Mouse (Mus musculus) lung, adult 2 months (tissue): Measurements from ENCODE around the gene Hfe2.

Experiments used
- CTCF ChIP-seq: fragments of 200-500 bp; IDR thresholded peaks from 2 replicates; pipeline ENCODE4 v1.5.1; 2011; ENCODE audit warnings: mild to moderate bottlenecking, low read length, control low read depth; ENCODE audit not compliant: insufficient read depth
- POLR2A ChIP-seq: fragments of 200-500 bp; IDR thresholded peaks from 2 replicates; pipeline ENCODE4 v1.6.1; 2011; ENCODE audit warnings: low read depth, mild to moderate bottlenecking, control low read depth, low read length, borderline replicate concordance; ENCODE audit errors: extremely low read depth

GRCm38 (mm10) chr3:96542554-96542953, 17.6 kb downstream of the Hfe2 start:
- TF ChIP-seq CTCF (no peak), POLR2A (no peak)
